Mouse (Mus musculus) mature B cell (primary cell): ENCODE data around the gene Tdrd9.
"Not testable (repeated sequence)": the region's sequence is repeated elsewhere in the genome, so short reads cannot be mapped to it uniquely, and the experiment has no call there.

ENCODE experiments used
- in situ Hi-C: fragments of 300-500 bp; cut with MboI; formaldehyde crosslinking; loops from 2 replicates; pipeline ENCODE4 v1.14.3; 2019

Gene Tdrd9

GRCm38 (mm10) chr12:112025907-112026645 is 54.7 kb downstream of the Tdrd9 start:
- in situ Hi-C loops = no loop called here

DNA sequence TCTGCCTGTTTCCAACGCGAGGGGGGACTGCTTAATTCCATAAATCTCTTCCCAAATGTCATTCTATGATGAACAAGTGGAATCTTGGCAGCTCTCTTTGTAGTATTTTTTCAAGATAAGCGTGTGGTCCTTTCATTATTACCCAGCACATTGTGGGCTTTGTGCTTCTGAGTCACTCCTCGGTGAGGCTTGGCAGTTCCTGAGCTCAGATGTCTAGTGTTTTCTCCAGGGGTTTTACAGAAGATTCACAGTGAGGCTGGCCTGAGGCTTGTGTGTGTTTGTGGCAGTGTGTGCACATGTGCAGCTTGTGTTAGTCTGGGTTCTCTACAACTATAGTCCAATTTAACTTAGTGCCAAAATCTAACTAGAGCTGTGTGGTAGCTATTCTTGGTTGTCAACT is 56.0 kb downstream of the Tdrd9 start:
- in situ Hi-C loops = no loop called here

GRCm38 (mm10) chr12:112033409-112033975 is 62.1 kb downstream of the Tdrd9 start:
- in situ Hi-C loops = no loop called here

- in situ Hi-C loops = not testable (repeated sequence)
Observed at GRCm38 (mm10) chr12:112035341-112036100, 64.2 kb downstream of the Tdrd9 start.

DNA sequence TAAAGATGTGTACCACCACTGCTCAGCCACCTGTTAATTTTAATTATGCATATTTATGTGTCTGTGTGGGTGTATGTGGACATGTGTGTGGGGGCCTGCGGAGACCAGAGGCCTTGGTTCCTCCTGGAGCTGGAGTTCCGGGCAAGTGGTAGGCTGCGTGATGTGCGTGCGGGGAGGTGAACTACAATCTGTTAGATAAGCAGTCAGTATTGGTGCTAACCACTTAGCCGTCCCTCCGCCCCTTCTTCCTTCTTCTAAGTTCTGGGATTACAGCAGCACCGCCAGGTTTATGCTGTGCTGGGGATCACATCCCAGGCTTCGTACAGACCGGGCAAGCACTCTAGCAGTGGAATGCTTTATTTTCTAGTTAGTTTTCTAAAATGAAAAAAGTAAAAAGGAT is 67.1 kb downstream of the Tdrd9 start:
- in situ Hi-C loops = no loop called here

- in situ Hi-C loops = no loop called here
Observed at GRCm38 (mm10) chr12:112039169-112039568, 67.8 kb downstream of the Tdrd9 start.

- in situ Hi-C loops = no loop called here
Observed at GRCm38 (mm10) chr12:112042681-112043080, 71.3 kb downstream of the Tdrd9 start.

DNA sequence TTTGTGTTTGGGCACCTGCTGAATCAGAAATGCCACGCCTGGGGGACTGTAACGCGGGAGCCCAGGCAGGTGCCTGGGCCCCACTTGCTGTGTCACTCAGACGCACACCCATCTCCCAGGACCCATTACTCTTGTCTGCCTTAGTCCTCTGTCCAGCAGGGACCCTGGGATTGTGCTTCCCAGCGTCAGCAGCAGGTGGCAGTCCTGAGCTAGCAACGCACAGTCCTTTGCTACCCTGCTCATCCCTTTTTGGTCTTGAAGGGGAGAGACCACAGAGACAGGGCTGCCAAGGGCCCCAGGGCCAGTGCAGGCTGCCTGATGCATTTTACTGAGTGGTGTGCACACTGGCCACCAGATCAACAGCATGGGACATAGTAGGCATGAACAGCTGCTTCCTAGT is 106.3 kb downstream of the Tdrd9 start:
- in situ Hi-C loops = no loop called here

DNA sequence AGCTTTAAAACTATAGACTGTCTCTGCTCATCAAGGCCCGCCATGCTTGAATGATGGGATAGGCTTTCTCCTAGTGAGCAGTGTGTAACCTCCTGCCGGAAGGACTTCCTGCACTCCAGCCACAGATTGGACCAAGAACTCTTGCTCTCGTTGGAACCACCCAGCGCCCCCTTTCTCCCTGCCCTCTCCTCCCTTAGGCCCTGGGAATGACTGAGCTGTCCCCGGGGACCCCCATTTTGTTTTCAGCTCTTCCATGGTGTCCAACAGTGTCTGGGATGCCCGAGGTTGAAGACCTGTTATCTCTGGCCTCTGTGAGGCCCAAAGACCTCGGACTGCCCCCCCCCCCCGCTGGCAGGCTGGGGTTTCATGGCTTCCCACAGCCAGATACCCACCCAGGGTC is 108.6 kb downstream of the Tdrd9 start:
- in situ Hi-C loops = no loop called here

DNA sequence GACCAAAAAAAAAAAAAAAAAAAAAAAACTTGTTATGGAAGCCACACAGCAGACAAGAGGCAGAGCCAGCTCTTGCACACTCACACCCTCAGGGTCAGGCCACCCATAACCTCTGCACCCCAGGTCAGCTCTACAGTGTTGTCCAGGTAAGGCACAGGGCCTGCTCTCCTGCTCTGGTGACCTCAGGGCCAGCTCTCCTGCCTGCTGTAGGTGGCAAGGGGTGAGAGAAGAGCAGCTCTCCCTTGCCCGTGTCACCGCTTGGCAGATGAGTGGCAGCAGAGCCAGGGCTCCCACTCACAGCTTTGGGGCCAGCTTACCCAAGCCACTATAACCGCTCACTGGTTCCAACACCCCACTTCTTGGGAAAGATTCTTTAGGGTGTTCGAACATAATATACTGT is 109.6 kb downstream of the Tdrd9 start:
- in situ Hi-C loops = no loop called here

GRCm38 (mm10) chr12:112082241-112082640 is 110.9 kb downstream of the Tdrd9 start:
- in situ Hi-C loops = no loop called here

- in situ Hi-C loops = no loop called here
Observed at GRCm38 (mm10) chr12:112086250-112086649, 114.9 kb downstream of the Tdrd9 start.

GRCm38 (mm10) chr12:112086726-112087125 is 115.4 kb downstream of the Tdrd9 start:
- in situ Hi-C loops = no loop called here

DNA sequence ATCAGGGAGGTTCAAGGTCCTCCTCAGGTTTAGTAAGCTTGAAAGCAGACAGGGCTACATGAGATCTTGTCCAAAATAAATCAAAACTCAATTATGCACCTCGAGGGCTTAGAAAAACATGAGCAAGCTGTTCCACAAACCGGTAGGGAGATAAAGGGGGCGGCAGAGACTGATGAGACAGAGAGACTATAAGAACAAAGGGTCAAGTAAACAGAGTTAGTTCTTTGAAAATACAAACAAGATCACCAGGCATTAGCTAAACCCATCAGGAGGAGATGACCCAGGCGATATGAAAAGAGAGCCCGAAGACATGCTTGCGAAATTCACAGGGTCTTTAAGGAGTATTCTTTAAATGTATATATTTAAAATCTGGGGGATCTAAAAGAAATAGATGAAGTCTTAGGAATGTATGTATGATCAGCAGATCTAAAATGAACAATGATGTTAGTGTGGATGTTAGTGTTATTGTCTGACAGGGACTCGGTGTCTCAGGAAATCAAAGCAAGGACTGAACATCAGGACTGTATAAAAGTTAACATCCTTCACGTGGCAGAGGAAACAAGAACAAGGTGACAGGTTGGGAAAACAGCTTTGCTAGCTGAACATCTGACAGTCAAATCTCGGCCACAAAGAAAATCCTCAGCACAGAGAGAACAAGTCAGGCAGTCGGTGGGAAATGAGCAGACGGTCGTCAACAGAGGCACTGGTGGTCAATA is 117.4 kb downstream of the Tdrd9 start:
- in situ Hi-C loops = no loop called here

DNA sequence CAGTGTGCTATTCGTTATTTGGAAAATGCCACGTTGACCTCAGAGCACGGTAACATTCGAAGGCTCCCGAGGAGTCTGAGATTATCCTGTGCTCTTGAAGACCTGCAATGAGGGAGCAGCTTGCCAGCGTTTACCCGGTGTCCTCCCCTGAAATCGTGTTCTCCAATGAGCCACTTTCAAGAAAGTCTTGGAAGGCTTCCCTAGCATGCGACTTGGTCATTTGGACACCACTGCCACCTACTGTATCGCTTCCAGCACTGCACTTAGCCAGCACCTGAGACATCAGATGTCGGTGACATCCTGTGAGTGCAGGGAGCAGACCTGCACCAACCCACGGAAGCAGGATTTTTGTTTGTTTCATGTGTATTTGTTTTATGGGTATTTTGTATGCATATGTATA is 119.7 kb downstream of the Tdrd9 start:
- in situ Hi-C loops = no loop called here

DNA sequence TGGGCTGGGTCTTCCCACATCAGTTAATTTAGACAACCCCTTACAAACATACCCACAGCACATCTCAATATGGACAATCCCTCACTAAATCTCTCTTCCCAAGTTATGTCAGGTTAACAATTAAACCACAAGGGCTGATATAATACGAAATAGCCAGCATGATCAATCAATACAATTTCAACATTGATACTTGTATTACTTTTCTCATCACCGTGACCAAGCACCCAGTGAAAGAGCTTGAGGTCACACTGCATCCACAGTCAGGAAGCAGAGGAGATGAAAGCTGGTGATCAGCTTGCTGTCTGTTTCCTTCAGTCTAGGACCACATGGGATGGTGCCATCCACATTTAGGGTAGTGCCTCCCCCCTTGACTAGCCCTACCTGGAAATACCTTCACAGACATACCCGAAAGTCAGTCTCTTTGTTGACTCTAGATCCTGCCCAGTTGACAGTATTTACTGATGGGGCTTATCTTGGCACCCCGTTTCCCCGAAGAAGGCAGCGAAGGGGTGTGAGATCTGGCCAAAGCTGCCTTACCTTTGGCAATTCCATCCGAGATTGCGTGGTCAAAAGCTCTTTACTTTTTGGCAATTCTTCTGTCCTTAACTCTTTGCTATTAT is 123.0 kb downstream of the Tdrd9 start:
- in situ Hi-C loops = no loop called here

DNA sequence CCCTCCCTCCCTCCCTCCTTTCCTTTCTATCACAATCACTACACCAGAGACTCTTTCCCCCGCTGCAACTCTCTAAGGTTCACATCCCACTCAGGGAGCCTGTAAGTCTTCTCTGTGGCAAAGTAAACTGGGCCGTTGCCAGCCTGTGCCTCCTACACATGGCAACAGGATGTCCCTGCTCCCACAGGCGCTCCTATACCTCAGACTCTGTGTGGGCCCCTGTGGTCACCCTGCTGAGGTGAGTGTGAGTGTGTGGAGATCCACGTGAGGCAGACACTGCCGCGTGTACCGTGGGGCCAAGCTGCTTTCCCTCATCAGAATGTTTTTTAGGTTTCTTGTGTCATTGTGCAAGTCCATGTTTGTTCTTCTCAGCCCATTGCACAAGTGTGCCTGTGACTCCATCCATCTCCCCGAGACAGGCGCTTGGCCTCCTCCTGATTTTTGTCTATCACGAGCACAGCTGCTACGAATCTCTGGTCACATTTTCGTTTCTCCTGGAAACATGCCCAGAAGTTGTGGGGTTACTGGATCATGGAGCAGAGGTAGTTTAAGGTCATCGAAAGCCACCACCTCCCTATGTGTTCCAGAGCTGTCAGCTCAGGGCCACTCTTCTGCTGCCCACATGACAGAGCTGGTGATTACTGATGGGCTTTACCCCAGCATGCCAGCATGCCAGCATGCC is 124.8 kb downstream of the Tdrd9 start:
- in situ Hi-C loops = no loop called here

GRCm38 (mm10) chr12:112096733-112097117 is 125.4 kb downstream of the Tdrd9 start:
- in situ Hi-C loops = no loop called here

- in situ Hi-C loops = no loop called here
Observed at GRCm38 (mm10) chr12:112100106-112100505, 128.7 kb downstream of the Tdrd9 start.

- in situ Hi-C loops = no loop called here
Observed at GRCm38 (mm10) chr12:112101045-112101444, 129.7 kb downstream of the Tdrd9 start.

DNA sequence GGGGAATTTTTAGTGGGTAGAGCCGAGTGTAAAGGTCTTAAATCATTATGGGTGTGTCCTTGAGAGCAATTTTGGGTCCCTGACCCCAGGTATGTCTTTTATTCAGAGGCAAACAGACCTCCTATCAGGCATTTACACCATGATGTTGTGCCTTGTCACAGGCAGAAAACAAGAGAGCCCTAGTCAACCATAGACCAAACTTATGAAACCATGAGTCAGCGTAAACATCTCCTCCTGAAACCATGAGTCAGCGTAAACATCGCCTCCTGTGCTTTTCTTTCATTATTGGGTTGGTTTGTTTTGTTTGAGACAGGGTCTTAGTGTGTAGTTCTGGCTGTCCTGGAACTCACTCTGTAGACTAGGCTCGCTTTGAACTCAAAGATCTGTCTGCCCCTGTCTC is 131.8 kb downstream of the Tdrd9 start:
- in situ Hi-C loops = no loop called here
